Mouse (Mus musculus) megakaryocyte, embryonic 14.5 days (primary cell): Measurements from ENCODE around the gene Apobec2. TPM values are rescaled to one million over a fixed set of nuclear protein-coding genes. Genes with fewer than 3 reads are reported as not detected.

Source experiments
- H3K27me3 ChIP-seq: replicated peaks from 2 replicates; pipeline ENCODE3; 2012; ENCODE audit warnings: inconsistent platforms
- H3K36me3 ChIP-seq: replicated peaks from 2 replicates; pipeline ENCODE3; 2012; ENCODE audit warnings: low read length, inconsistent platforms, mixed read lengths
- H3K4me1 ChIP-seq: 2 replicates; pipeline ENCODE4 v1.6.1; 2012; ENCODE audit warnings: inconsistent platforms
- H3K4me3 ChIP-seq: replicated peaks from 2 replicates; pipeline ENCODE3; 2012; ENCODE audit warnings: moderate library complexity, mild to moderate bottlenecking, inconsistent platforms
- H3K9me3 ChIP-seq: 2 replicates; pipeline ENCODE4 v1.6.1; 2012; ENCODE audit warnings: inconsistent platforms
- FLI1 ChIP-seq: IDR thresholded peaks from 2 replicates; pipeline ENCODE4 v1.6.1; 2012; ENCODE audit warnings: low read length, inconsistent platforms, mixed read lengths
- GATA1 ChIP-seq: IDR thresholded peaks from 3 replicates; pipeline ENCODE4 v1.6.1; 2012; ENCODE audit warnings: mixed read lengths, low read length, inconsistent platforms, borderline replicate concordance
- polyA plus RNA-seq: library from polyadenylated mRNA; stranded (reverse); fragments of >175 nt; gene quantifications from 2 replicates; pipeline ENCODE4 v1.2.3, GENCODE M21; 2012; ENCODE audit warnings: low replicate concordance; ENCODE audit not compliant: insufficient read depth

The Apobec2 gene
- polyA plus RNA-seq, 1 experiment = not detected

DNA sequence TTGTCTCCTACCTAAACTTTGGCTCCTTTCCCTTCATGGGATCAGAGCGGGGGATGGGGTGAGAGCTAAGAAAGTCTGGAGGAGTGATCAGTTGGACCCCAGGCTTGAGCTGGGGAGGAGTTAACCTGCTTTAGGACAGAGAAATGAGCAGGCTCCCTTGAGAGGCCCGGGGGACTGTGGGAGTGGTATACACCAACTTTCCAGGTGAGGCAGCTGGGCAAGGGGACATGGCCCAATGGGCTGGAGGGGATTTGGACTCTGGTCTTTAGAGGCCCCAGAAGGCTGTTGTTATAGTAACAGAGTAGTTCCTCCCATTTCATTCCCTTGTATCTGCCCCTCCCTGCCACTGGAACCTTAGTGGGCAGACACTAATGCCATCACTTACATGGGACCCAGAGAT lies 23.2 kb upstream of the Apobec2 start:
- TF ChIP-seq GATA1 (no peak), FLI1 (no peak)
- H3K27me3 ChIP-seq = peaks cover 30% of the 10 kb centered on the region

GRCm38 (mm10) chr17:48454688-48455087 lies 22.0 kb upstream of the Apobec2 start, which contains the start of gene Unc5cl:
Gene Unc5cl, plus strand, starts transcription at chr17:48454901.
- H3K27me3 ChIP-seq = peaks cover 21% of the 10 kb centered on the region
- H3K4me3 ChIP-seq = no peak within 1 kb of the TSS
- H3K36me3 ChIP-seq = no peaks in the 10 kb centered on the region
- TF ChIP-seq GATA1 = no peak
- peaks cover 17% of the 10 kb centered on the region for H3K4me1 ChIP-seq
- no peaks in the 10 kb centered on the region for H3K9me3 ChIP-seq

More for the DNA sequence above, 23.2 kb upstream of the Apobec2 start:
- H3K4me3 ChIP-seq = no peak overlapping the region
- H3K36me3 ChIP-seq = no peaks in the 10 kb centered on the region
- no peaks in the 10 kb centered on the region for H3K9me3 ChIP-seq
- H3K4me1 ChIP-seq = peaks cover 12% of the 10 kb centered on the region

DNA sequence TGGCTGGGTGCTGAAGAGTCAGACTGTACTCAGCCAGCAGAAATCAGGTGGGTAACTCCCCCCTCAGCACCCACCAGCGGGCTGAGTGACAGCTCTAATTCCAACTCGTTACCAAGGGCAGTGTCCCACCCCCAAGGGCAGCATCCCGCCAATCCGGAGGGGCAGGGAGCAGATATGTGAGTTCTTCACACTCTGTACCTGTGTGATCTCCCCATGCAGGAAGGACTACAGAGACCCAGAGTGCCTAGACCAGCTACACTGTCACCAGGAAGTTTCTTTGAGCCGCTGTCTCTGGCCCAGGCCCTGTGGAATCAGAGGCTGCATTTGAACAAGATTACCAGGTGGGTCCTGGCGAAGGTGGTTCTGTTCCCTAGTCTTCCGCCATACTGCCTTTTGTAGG lies 21.5 kb upstream of the Apobec2 start:
- Histone ChIP-seq H3K4me3 (no peak overlapping the region), H3K36me3 (no peaks in the 10 kb centered on the region), H3K27me3 (peaks cover 18% of the 10 kb centered on the region), H3K4me1 (peaks cover 17% of the 10 kb centered on the region), H3K9me3 (no peaks in the 10 kb centered on the region)
- TF ChIP-seq FLI1 = no peak
- no peak for TF ChIP-seq GATA1

DNA sequence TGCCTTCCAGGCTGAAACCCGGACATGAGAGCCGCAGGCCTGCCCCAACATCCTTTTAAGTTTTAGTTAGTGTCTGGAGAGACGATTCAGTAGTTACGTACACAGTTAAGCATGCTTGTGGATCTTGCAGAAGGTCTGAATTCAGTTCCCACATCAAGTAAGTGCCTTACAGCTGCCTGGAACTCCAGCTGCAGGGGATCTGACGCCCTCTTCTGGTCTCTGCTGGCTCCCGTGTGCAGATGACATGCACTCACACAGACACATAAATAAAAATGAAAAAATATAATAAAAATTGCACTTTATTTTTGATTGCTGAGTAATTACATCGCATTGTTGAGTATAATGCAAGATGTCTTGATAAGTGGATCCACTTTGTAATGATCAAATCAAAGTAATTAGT lies 20.8 kb upstream of the Apobec2 start:
- Histone ChIP-seq H3K4me3 (no peak overlapping the region), H3K4me1 (peaks cover 18% of the 10 kb centered on the region), H3K36me3 (no peaks in the 10 kb centered on the region), H3K9me3 (no peaks in the 10 kb centered on the region), H3K27me3 (peaks cover 20% of the 10 kb centered on the region)
- no peak for TF ChIP-seq FLI1
- no peak for TF ChIP-seq GATA1

DNA sequence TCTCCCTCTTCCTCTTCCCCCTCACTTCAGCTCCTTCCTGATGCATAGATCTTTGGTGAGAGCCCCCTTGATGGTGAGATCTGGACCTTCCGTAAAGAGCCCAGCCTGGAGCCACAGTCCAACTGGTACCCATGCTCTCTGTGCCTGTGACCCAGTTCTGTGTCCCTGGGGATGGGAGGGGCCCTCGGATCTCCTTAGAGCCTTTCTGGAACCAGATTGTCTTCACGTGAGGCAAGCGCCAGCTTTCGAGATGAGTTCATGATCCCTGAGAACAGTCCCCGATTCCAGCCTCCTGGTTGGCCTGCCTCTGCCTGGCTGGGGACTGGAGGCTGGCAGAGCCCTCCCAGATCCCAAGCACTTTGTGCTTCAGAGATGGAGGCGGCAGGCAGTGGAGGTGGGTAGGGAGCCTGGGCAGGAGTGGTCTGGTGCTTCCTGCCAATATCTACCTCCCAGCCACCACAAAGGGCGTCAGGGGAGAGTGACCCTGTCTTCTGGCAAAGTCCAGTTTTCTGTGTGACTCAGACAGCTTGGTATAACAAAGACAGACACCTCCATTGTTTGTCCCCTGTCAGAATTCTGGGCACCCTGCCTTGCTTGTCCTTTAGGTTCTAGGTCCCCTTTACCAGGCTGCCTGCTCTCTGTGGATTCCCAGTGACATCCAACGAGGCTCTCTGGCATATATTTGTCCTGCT lies 19.2 kb upstream of the Apobec2 start:
- peaks cover 29% of the 10 kb centered on the region for H3K4me1 ChIP-seq
- H3K9me3 ChIP-seq = no peaks in the 10 kb centered on the region
- peaks cover 13% of the 10 kb centered on the region for H3K27me3 ChIP-seq
- TF ChIP-seq FLI1 (no peak), GATA1 (no peak)
- no peaks in the 10 kb centered on the region for H3K36me3 ChIP-seq
- no peak overlapping the region for H3K4me3 ChIP-seq

DNA sequence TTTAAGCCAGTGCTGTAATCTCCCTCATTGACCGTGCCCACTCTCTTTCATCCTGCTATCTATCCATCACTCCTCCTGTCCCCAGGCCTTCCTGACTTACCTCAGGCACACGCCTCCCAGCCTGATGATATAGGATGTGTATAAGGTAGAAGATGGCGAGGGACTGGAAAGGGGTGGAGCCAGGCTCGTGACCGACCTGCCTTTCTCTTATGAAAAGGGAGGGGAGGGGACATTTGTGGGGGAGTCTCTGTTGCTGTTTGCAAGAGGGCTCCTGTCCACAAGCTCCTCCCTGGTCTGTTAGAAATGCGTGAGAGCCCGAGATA lies 18.6 kb upstream of the Apobec2 start, which contains the start of gene Tspo2:
Tspo2 (minus strand) TSS at position 170 of the 323 bp plus-strand sequence.
- TF ChIP-seq FLI1 = no peak
- no peak for TF ChIP-seq GATA1
- Histone ChIP-seq H3K9me3 (no peaks in the 10 kb centered on the region), H3K36me3 (no peaks in the 10 kb centered on the region), H3K4me3 (no peak within 1 kb of the TSS), H3K4me1 (peaks cover 29% of the 10 kb centered on the region), H3K27me3 (peaks cover 13% of the 10 kb centered on the region)

DNA sequence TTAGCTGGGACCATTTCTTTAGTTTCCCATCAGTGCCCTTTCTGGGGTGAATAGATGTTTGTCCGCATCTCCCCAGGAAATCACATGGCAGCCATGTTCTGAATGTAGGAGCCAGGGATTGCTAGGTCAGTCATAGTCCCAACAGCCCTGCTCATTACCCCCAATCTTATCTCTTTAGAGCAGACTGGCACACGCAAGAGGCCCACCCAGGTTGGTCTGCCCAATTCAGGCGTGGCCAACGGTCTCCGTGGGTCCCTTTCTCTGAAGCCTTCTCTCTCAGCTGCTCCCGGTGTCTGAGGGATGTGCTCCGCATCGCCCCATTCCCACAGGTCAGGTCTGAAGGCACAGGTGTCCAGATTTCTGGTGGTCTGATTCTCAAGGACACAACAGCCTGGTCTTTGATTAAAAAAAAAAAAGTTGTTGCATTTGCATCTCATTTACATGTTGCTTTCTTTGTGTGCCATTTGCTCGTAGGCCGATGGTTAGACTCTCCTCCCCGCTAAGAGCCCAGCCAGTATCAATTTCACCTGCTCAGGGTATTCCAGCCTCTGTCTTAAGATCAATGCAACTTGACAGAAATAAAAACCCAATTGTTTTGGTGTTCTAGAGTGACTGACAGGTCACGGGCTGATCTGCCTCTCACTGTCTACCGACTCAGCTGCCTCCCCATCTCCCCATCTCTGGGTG lies 18.1 kb upstream of the Apobec2 start:
- no peaks in the 10 kb centered on the region for H3K36me3 ChIP-seq
- no peak overlapping the region for H3K4me3 ChIP-seq
- H3K4me1 ChIP-seq = peaks cover 29% of the 10 kb centered on the region
- H3K27me3 ChIP-seq = peaks cover 15% of the 10 kb centered on the region
- TF ChIP-seq GATA1 = no peak
- TF ChIP-seq FLI1 = no peak
- no peaks in the 10 kb centered on the region for H3K9me3 ChIP-seq

- H3K4me1 ChIP-seq = peaks cover 29% of the 10 kb centered on the region
- peak overlapping the region; percentile 70 for H3K4me3 ChIP-seq
- H3K27me3 ChIP-seq = peaks cover 18% of the 10 kb centered on the region
- H3K36me3 ChIP-seq = no peaks in the 10 kb centered on the region
- TF ChIP-seq GATA1 = no peak
- TF ChIP-seq FLI1 = no peak
- H3K9me3 ChIP-seq = no peaks in the 10 kb centered on the region
Observed at GRCm38 (mm10) chr17:48447675-48448074, 14.9 kb upstream of the Apobec2 start.

GRCm38 (mm10) chr17:48443542-48444145 lies 10.9 kb upstream of the Apobec2 start:
- TF ChIP-seq GATA1 (no peak), FLI1 (no peak)
- H3K36me3 ChIP-seq = no peaks in the 10 kb centered on the region
- H3K9me3 ChIP-seq = 0 out of 2 replicates have a peak, but pooled peaks cover 4% of the 10 kb centered on the region
- H3K4me3 ChIP-seq = no peak overlapping the region
- H3K4me1 ChIP-seq = peaks cover 12% of the 10 kb centered on the region
- H3K27me3 ChIP-seq = peaks cover 8% of the 10 kb centered on the region
